Mouse (Mus musculus) liver, adult (tissue): Measurements from ENCODE around the gene Limch1.

Source experiments
- GATA4 ChIP-seq: IDR thresholded peaks from 2 replicates; pipeline ENCODE4 v1.6.1; 2014; ENCODE audit warnings: mild to moderate bottlenecking, low read length; ENCODE audit not compliant: insufficient replicate concordance

Gene Limch1

GRCm38 (mm10) chr5:66760747-66761146 lies 15.1 kb downstream of the Limch1 start:
- no peak for TF ChIP-seq GATA4

DNA sequence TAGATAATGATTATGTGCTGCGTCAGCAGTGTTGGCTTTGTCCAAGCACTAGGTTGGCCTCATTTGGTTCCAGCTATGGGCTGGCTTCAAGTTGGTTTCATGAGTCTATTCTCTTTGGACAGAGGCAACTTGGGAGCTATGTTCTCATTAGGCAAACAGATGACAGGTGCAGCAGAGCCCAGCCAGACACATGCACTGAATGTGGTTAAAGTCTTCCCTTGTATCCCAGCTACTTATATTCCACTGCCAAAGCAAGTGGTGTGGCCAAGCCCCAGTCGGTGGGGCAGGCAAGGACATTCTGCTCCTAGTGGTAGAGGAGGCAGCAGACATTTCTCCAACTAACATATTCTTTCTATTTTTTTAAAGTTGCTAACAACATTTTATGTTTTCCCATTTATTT lies 16.4 kb downstream of the Limch1 start:
- no peak for TF ChIP-seq GATA4

- no peak for TF ChIP-seq GATA4
Measured at GRCm38 (mm10) chr5:66764129-66764528, 18.5 kb downstream of the Limch1 start.

DNA sequence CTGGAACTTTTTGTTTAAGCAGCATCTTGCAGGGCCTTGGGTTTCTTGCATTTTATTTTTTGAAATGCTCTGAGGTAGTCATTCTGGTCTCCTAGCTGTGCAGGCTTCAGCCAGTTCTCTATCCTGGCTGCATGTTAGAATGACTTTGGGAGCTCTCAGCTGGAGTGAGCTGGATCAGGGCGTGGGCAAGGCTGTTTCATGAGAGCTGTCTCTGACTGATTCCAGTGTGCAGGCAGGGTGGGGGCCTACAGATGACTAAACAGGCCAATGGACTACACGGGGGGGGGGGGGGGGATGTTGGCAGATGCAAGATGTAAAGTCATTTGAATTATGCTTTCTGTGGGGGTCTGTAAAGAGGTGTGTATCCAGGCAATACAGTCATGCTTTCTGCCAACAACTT lies 20.3 kb downstream of the Limch1 start:
- TF ChIP-seq GATA4 = no peak

DNA sequence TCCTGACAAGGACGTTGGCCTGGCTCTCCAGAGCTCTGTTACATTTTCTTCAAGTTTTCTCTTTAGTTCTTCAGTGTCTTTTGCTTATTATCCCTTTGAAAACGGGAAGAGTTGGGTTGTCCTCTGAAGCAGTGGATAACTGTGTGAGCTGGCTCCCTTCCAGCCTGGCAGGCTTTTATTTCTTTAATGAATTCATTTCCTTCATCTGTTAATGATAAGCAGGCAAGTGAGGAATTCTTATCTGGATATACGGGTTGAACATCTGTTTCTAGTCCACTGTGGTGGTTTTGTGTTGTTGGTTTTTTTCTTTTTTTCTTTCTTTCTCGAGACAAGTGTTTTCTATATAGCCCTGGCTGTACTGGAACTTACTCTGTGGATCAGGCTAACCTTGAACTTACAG lies 22.4 kb downstream of the Limch1 start:
- TF ChIP-seq GATA4 = no peak

- TF ChIP-seq GATA4 = no peak
Measured at GRCm38 (mm10) chr5:66769070-66769469, 23.4 kb downstream of the Limch1 start.

DNA sequence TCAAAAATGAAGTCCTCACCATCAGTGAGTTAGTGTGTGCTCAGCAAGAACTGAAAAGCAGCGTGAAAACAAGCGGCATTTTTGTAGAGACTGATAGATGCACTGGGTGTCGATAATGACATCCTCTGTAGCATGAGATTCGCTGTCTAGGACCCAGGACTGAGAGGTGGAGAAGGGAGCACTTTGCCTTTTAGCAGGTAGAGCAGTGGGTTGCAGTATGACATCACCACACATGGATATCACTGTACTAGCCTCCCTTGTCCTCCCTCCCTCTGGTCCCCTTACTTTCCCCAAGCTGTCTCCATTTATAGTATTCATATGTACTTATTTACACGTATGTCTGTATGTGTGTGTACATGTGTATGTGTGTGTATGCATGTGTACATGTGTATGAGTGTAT lies 23.9 kb downstream of the Limch1 start:
- no peak for TF ChIP-seq GATA4

DNA sequence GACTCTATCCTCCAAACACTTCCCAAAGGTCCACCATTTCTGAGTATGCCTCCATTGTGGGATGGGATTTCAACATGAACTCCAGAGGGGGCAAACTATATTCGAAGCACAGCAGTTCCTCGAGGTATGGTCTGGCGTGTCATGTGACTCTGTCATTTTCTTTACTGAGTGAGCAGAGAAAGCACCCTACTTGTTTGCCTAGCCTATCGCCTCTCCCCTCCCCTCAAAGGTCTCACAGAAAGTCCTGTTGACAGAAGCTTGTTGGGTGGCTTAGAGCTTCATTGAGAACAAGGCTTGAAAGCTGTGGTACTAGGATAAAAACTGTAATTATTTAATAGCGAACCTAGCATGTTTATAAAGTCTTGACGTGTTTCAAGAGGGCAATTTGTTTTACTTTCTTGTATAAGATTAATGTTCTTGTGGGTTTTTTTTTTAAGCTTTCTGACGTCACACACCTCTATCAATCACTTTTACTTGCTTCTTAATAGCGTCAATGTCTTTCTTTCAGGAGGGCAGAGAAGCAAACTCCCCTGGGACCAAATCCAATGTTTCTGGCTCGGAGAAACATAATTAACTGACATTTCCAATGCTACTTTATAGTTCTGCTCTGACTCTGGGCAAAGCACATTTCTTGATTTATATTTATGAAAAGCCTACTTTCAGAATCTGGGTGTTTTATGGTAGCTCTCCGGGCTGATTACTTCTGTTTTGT lies 32.5 kb downstream of the Limch1 start:
- no peak for TF ChIP-seq GATA4

- no peak for TF ChIP-seq GATA4
Measured at GRCm38 (mm10) chr5:66780371-66780770, 34.7 kb downstream of the Limch1 start.

- TF ChIP-seq GATA4 = no peak
Measured at GRCm38 (mm10) chr5:66781507-66781906, 35.9 kb downstream of the Limch1 start.

GRCm38 (mm10) chr5:66782851-66783250 lies 37.2 kb downstream of the Limch1 start:
- TF ChIP-seq GATA4 = no peak

DNA sequence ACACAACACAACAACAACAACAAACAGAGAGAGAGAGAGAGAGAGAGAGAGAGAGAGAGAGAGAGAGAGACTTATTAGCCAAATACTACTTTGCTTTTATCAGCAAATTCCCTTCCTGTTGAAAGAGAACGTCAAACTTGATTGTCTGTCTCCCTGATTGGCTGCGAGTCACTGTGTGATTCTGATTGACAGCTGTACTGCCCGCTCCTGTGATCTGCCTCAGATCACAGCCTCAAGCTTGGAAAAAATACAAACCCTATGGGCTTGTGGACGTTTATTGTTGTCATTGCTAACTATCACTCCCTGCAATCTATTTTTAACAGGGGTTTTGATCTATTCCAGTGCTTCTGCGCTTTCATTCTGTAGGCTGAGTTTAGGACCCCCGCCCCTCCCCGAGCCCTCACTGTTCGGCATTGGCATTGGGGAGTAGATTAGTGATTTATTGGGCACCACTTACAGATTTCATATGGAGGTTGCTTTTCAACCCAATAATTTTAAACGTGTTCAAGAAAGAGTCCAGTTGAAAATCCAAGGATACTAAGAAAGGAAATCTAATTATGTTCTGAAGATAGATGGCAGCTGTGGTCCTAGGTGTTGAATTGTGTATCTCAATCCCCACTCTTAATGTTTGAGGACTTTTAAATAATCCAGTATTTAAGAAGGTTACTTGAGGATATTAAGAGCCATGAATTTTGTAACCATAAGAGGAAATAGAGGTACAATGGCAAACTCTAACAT lies 39.2 kb downstream of the Limch1 start:
- no peak for TF ChIP-seq GATA4

- TF ChIP-seq GATA4 = no peak
Measured at GRCm38 (mm10) chr5:66785995-66786620, 40.5 kb downstream of the Limch1 start.

- no peak for TF ChIP-seq GATA4
Measured at GRCm38 (mm10) chr5:66786621-66787061, 41.0 kb downstream of the Limch1 start.

DNA sequence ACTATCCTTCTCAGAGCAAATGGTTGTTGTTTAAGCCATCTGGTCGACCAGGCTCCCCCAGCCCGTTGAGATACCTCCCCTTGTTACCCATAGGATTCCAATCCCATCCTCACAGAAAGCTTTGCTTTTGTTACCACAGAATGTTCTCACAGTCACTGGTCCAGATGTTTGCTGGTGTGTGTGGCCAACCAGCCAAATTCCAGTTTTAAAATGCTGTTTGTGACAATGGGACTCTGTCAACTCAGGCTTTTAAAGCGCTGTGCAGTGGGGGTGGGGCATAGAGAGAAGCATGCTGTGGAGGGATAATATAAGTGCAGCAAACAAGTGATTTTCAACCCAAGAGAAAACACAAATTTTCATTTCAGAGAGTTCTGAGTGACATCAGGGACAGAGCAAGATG lies 43.4 kb downstream of the Limch1 start:
- TF ChIP-seq GATA4 = no peak

- no peak for TF ChIP-seq GATA4
Measured at GRCm38 (mm10) chr5:66791161-66791560, 45.5 kb downstream of the Limch1 start.
